Mouse (Mus musculus): ENCODE results near the gene Irf7. TPM values are rescaled to one million over a fixed set of nuclear protein-coding genes. Genes with fewer than 3 reads are reported as not detected.

Gene Irf7
- total RNA-seq, 2 experiments from 2014 or later = 0.59 to 1.2 TPM

- intact Hi-C loops (cut with DNase I) = loop anchor here (2.0 kb wide), 1 partner anchor 134 kb away; no protein-coding TSS in a partner anchor
- peak; percentile 100 for TF ChIP-seq CTCF (IDR thresholded peaks at IDR 0.05)
- peak within 1 kb of the TSS; percentile 100 for H3K4me3 ChIP-seq
- peak within 1 kb of the TSS; percentile 100 for H3K27ac ChIP-seq
- peak; percentile 88 to 96 for DNase-seq (ENCODE audit: extremely low spot score in 1 of 2, low spot score in 2 of 2)
Measured at GRCm38 (mm10) chr7:141228279-141229067, 37.8 kb downstream of the Irf7 start, which contains the start of gene Phrf1. Gene Phrf1 (plus strand): TSS chr7:141228784.

DNA sequence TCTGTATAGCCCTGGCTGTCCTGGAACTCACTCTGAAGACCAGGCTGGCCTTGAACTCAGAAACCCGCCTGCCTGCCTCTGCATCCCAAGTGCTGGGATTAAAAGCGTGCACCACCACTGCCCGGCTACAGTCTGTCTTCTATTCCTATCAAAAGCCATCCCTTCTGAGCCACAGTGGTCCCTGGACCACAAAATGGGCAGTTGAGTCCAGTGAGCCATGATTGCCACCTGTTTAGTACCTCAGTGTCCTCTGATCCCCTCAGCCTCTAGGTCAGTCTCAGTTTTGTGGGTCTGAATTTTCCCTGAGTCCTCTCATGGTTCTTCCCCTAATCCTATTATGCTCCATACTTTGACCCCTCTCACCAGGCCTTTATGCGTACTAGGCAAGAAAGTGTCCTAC is 38.5 kb downstream of the Irf7 start:
- H3K27ac ChIP-seq = peak overlapping the region; percentile 100
- TF ChIP-seq CTCF (IDR thresholded peaks at IDR 0.05) = no peak
- intact Hi-C loops (cut with DNase I) = loop anchor here (2.0 kb wide), 1 partner anchor 135 kb away; no protein-coding TSS in a partner anchor
- no peak for DNase-seq (ENCODE audit: extremely low spot score in 1 of 2, low spot score in 2 of 2)
- no peak overlapping the region for H3K4me3 ChIP-seq

DNA sequence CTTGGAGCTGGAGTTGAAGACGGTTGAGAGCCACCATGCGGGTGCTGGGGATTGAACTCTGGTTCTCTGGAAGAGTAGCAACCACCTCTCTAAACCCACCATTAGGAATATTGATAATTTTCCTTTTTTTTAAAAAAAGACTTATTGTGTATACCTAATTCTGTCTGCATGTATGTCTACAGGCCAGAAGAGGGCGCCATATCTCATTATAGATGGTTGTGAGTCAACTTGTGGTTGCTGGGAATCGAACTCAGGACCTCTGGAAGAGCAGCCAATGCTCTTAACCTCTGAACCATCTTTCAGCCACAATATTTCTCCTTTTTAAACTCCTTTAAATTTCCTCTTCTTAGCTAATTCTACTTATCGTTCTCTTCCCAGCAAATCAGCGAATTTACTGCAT is 39.7 kb downstream of the Irf7 start:
- H3K27ac ChIP-seq = no peak overlapping the region
- TF ChIP-seq CTCF (IDR thresholded peaks at IDR 0.05) = peak; percentile 23; the same call in 1 of the 2 replicates
- no peak overlapping the region for H3K4me3 ChIP-seq
- DNase-seq (ENCODE audit: extremely low spot score in 1 of 2, low spot score in 2 of 2) = no peak
- intact Hi-C loops (cut with DNase I) = no loop called here

DNA sequence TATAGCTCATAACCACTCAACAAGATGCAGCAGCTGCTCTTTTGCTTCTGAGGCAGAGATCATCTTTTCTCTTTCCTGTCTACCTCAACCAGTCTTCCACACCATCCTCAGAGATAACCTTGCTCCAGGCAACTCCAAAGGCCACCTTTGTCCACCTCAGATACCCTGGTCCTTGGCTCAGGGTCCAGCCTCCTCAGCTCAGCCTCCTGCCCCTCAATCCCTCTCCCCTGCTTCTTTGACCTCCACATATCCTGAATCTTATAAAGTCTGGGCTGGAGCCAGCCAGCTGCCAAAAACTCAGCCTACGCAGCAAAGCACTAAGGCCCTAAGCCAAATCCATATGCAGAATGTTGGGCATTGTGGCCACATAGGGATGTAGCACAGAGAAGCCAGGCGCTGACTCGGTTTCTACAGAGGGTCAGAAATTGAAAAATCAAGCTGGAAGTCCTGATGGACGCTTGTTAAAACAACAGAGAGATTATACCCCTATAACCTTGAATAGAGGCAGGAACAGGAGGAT is 43.5 kb downstream of the Irf7 start:
- TF ChIP-seq CTCF (IDR thresholded peaks at IDR 0.05) = no peak
- intact Hi-C loops (cut with DNase I) = loop anchor here (5.0 kb wide), 1 partner anchor 50 kb away; the partner anchor contains the start of gene Rnh1
- Histone ChIP-seq H3K4me3 (no peak overlapping the region), H3K27ac (no peak overlapping the region)
- DNase-seq (ENCODE audit: extremely low spot score in 1 of 2, low spot score in 2 of 2) = no peak

DNA sequence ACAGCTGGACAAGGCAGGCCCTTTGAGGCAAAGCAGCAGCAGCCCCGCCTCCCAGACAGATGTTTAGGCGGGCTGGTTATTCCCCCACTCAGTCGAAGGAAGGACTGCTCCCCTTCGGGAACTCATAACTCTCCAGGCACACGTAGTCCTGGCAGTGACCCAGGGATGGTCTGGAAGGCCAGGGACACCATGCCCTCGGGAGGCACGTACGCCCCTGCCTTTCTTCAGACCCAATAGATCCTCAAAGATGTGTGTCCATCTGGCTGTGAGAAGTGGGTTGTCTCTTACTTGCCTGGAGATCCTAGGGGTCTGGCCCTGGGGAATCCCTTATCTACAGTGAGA is 44.2 kb downstream of the Irf7 start:
- no peak for DNase-seq (ENCODE audit: extremely low spot score in 1 of 2, low spot score in 2 of 2)
- intact Hi-C loops (cut with DNase I) = loop anchor here (5.0 kb wide), 1 partner anchor 50 kb away; the partner anchor contains the start of gene Rnh1
- TF ChIP-seq CTCF (IDR thresholded peaks at IDR 0.05) = no peak
- H3K4me3 ChIP-seq = peak overlapping the region; percentile 36
- H3K27ac ChIP-seq = peak overlapping the region; percentile 41; the same call in 1 of the 2 replicates

DNA sequence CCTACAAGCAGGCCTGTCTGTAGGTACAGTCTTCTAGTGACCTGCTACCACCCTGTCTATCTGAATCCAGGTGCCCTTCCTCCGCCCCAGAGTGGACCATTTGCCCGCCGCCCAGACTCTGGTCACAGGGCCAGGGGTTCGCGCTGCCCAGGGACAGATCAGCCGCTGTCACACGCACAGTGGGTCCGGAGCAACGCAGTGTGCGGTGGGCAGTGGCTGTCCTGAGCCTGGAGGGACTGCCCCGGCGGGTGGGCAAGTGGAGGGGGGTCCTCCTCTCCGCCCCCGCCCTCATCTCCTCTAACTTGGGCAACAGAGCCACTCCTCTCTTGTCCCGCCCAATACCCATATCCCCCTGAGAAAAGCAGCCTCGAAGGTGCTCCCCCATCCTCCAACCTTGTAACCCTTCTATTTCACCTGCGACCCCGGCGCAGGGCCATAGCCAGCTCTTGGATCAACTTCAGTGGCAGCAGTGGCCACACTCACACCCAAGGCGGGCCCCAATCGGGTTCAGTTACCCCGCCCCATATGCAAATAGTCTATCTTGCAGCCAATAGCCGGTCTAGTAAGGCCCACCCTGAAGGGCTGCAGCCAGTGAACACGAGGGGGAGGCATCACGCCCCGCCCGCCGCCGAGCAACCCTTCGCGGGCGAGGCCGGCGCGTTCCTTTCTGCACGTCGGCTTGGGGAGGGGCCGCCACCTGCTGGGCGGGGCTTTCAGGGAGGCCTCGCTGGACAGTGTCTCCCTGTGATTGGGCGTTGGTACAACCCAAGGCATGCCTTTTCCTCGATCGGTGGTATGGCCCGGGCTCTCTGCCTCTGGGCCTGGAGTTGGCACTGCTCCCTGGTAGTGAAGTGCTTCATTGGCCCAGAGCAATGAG is 44.8 kb downstream of the Irf7 start:
- peak; percentile 20; the same call in 1 of the 2 replicates for TF ChIP-seq CTCF (IDR thresholded peaks at IDR 0.05)
- DNase-seq (ENCODE audit: extremely low spot score in 1 of 2, low spot score in 2 of 2) = peak; percentile 90 to 91
- Histone ChIP-seq H3K27ac (peak overlapping the region; percentile 41; the same call in 1 of the 2 replicates), H3K4me3 (peak overlapping the region; percentile 36)
- intact Hi-C loops (cut with DNase I) = loop anchor here (2.0 to 5.0 kb wide), 2 partner anchors 27 to 49 kb away; partner anchors contain the start of genes Hras, Lrrc56 and Rnh1

DNA sequence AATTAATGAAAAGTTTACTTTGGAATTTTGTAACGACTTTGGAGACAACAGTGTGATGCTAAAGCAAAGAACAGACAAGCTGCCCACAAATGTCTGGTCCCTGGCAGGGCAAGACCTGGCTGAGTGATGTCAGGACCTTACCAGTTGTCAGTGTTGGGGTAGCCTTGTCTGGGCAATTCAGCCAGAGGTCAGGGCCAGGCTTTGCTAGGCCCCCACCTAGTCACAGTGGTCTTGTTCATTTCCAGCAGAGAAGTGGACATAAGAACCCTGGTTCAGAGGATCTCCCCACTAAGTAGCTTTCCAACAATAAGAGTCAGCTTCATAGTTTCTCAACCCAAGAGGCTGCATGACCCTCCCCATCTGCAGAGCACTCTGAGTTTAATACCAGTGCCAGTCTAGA is 45.9 kb downstream of the Irf7 start:
- intact Hi-C loops (cut with DNase I) = loop anchor here (2.0 to 5.0 kb wide), 2 partner anchors 26 to 48 kb away; partner anchors contain the start of genes Hras, Lrrc56 and Rnh1
- no peak overlapping the region for H3K27ac ChIP-seq
- no peak overlapping the region for H3K4me3 ChIP-seq
- DNase-seq (ENCODE audit: extremely low spot score in 1 of 2, low spot score in 2 of 2) = no peak
- no peak for TF ChIP-seq CTCF (IDR thresholded peaks at IDR 0.05)

DNA sequence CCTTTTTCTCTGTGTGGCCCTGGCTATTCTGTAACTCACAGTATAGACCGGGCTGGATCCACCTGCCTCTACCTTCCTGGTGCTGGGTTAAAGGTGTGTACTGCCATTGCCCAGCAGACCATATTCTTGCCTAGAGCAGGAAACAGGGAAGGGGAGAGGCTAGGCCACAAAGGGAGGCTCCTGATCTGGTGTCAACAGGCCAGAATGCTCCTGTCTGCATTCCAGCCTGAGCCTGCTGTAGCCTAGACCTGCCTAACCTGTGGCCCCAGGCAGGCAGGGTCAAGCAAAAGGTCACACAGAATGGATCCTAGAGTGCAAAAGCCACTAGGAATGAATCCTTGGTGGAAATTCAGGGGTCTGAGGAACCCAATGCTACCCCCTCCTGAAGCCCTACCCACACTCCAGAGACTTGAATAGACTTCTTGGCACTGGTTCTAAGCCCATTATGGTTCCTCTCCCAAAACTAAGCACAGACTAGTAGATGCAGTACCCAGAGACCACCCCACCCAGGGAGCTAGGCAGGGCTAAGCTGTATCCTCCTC is 46.7 kb downstream of the Irf7 start:
- no peak overlapping the region for H3K27ac ChIP-seq
- no peak for TF ChIP-seq CTCF (IDR thresholded peaks at IDR 0.05)
- no peak overlapping the region for H3K4me3 ChIP-seq
- no peak for DNase-seq (ENCODE audit: extremely low spot score in 1 of 2, low spot score in 2 of 2)
- intact Hi-C loops (cut with DNase I) = loop anchor here (2.0 to 5.0 kb wide), 2 partner anchors 25 to 47 kb away; partner anchors contain the start of genes Hras, Lrrc56 and Rnh1

- Histone ChIP-seq H3K27ac (no peak overlapping the region), H3K4me3 (no peak overlapping the region)
- no peak for TF ChIP-seq CTCF (IDR thresholded peaks at IDR 0.05)
- no peak for DNase-seq (ENCODE audit: extremely low spot score in 1 of 2, low spot score in 2 of 2)
- intact Hi-C loops (cut with DNase I) = no loop called here
Measured at GRCm38 (mm10) chr7:141218557-141219133, 47.6 kb downstream of the Irf7 start.

DNA sequence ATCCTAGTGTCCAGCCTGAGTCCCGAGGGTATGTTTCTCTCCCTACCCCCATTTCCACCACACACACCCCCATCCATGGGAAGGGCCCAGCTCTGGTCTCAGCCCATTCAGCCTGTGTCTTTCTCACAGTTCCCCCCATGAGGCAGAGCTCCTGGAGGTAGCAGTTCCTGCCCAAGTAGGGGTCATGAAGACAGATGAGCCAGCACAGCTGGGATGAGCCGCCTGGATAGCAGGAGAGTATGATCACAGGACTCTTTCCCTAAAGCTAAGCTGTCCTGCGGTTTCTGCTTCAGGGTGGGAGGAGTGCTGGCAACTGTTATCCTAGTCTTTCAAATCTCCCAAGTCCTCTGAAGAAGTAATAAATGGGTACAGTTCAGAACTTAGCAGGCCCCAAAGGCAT is 48.1 kb downstream of the Irf7 start:
- no peak for DNase-seq (ENCODE audit: extremely low spot score in 1 of 2, low spot score in 2 of 2)
- TF ChIP-seq CTCF (IDR thresholded peaks at IDR 0.05) = no peak
- intact Hi-C loops (cut with DNase I) = no loop called here
- no peak overlapping the region for H3K27ac ChIP-seq
- no peak overlapping the region for H3K4me3 ChIP-seq

All from left cerebral cortex, adult 2 months (tissue).